Mouse (Mus musculus) hindbrain, embryonic 12.5 days (tissue): ENCODE data around the gene Pik3r3. TPM values are rescaled to one million over a fixed set of nuclear protein-coding genes. Genes with fewer than 3 reads are reported as not detected.

Experiments
- ATAC-seq: fragments of 200-750 bp; cut with Nextera tagmentation; 2 replicates; pipeline ENCODE4 v1.8.0; 2017; ENCODE audit warnings: moderate TSS enrichment; ENCODE audit not compliant: low FRiP score
- H3K27ac ChIP-seq: fragments of 300-500 bp; sonication (generic); 2 replicates; pipeline ENCODE4 v1.5.1; 2016; ENCODE audit warnings: mild to moderate bottlenecking
- H3K27me3 ChIP-seq: fragments of 300-500 bp; sonication (generic); 2 replicates; pipeline ENCODE4 v1.6.1; 2016; ENCODE audit warnings: mild to moderate bottlenecking
- H3K36me3 ChIP-seq: fragments of 300-500 bp; sonication (generic); 2 replicates; pipeline ENCODE4 v1.6.1; 2016; ENCODE audit warnings: mild to moderate bottlenecking
- H3K4me1 ChIP-seq: fragments of 300-500 bp; sonication (generic); 2 replicates; pipeline ENCODE4 v1.6.1; 2016
- H3K4me2 ChIP-seq: fragments of 300-500 bp; sonication (generic); replicated peaks from 2 replicates; pipeline ENCODE4 v1.6.1; 2016; ENCODE audit warnings: mild to moderate bottlenecking
- H3K4me3 ChIP-seq: fragments of 300-500 bp; sonication (generic); 2 replicates; pipeline ENCODE4 v1.5.1; 2016; ENCODE audit warnings: mild to moderate bottlenecking
- H3K9ac ChIP-seq: fragments of 300-500 bp; sonication (generic); 2 replicates; pipeline ENCODE4 v1.6.1; 2016; ENCODE audit warnings: mild to moderate bottlenecking, moderate library complexity
- H3K9me3 ChIP-seq: fragments of 300-500 bp; sonication (generic); replicated peaks from 2 replicates; pipeline ENCODE4 v1.6.1; 2016; ENCODE audit warnings: mild to moderate bottlenecking
- WGBS: fragments of 180-500 bp; shearing (Covaris S2); methylation state at CpG from one replicate; pipeline ENCODE4 v1.1.7; 2016; 5-methylcytosine and 5-hydroxymethylcytosine counted together
- polyA plus RNA-seq: library from polyadenylated mRNA; unstranded; fragments of >200 nt; fragmentation: Nextera tagmentation; extraction: Ambion mirVana; gene quantifications from 2 replicates; pipeline ENCODE4 v1.2.1, GENCODE M21; 2016

The Pik3r3 gene
- 108 and 113 TPM in 2 replicates for polyA plus RNA-seq

DNA sequence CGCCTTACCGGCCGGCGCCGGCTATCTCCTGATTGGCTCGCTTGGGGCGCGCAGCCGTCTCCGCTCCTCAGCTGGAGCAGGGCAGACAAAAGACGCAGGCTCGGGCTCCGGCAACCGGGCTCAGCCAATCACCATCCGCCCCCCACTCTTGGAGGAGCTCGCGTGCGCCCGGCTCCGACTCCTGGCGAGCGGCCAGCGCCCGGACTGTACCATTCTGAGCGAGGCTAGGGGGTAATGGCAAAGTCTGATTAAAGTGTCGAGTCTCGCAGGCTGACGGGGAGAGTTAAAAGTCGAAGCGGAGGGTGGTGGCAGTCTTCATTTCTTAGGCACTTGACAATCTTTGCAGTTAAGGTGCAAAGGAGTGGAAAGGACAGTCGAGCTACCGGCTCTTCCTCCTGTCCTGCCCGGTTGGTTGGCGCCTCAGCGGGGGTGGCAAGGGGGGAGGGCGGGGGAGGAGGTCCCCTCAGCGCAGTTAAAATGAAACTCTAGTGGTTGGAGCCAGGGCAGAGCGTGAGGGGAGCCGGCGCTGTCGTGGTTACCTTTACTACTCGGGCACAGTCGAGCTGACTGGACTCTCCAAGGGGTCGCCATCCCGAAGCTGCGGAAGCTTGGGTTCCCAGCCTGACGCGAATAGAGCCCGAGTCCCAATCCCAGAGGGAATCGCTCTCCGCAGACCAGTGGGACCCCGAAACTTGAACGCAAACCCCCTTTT is at the start of gene Pik3r3:
TSS of gene Pik3r3 (plus strand) at position 479 of the 712 bp plus-strand sequence.
- peaks cover 10% of the 10 kb centered on the region; the same call in 1 of the 2 replicates for H3K4me1 ChIP-seq
- under 1% methylated on average over 53 of the region's 53 CpGs for WGBS
- peak within 1 kb of the TSS; percentile 67 for H3K4me3 ChIP-seq

DNA sequence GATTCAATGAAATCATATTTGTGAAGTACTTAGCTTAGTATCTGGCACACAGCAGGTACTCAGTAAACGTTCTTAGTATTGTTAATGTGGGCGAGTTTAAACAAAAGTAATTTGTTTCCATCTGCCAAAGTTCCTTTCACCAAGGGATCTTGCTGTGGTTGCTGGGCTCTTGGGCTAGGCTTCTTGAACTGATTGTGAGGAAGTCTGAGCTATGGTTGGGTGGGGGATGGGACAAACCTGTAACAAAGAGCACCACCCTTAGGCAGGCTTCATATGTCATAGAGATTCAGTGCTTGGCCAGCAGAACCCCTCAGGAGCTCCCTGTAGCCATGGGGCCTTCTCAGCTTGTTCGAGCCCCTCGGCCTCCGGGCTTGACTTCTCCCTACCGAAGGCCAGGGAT is 48.3 kb upstream of the Pik3r3 start, which contains the start of the genes 1700042G07Rik and Gm49337:
TSS of gene 1700042G07Rik (plus strand) at position 301 of the 400 bp plus-strand sequence.
TSS of gene Gm49337 (plus strand) at position 313 of the 400 bp plus-strand sequence.
- H3K9me3 ChIP-seq: no peaks in the 10 kb centered on the region
- no peaks in the 10 kb centered on the region for H3K27me3 ChIP-seq
- 83% methylated on average over 6 of the region's 6 CpGs for WGBS
- ATAC-seq: no peak
- no peak within 1 kb of the TSS for H3K4me2 ChIP-seq
- H3K36me3 ChIP-seq: no peaks in the 10 kb centered on the region
- no peak within 1 kb of the TSS for H3K4me3 ChIP-seq
- no peak within 1 kb of the TSS for H3K9ac ChIP-seq
- no peak within 1 kb of the TSS for H3K27ac ChIP-seq
- peaks cover 20% of the 10 kb centered on the region for H3K4me1 ChIP-seq

More for the DNA sequence above, at the start of gene Pik3r3:
- H3K27me3 ChIP-seq: no peaks in the 10 kb centered on the region
- no peaks in the 10 kb centered on the region for H3K9me3 ChIP-seq
- peak; percentile 100 for ATAC-seq
- H3K4me2 ChIP-seq: peak within 1 kb of the TSS; percentile 71
- peak within 1 kb of the TSS; percentile 100 for H3K27ac ChIP-seq
- H3K9ac ChIP-seq: peak within 1 kb of the TSS; percentile 93
- no peaks in the 10 kb centered on the region for H3K36me3 ChIP-seq

DNA sequence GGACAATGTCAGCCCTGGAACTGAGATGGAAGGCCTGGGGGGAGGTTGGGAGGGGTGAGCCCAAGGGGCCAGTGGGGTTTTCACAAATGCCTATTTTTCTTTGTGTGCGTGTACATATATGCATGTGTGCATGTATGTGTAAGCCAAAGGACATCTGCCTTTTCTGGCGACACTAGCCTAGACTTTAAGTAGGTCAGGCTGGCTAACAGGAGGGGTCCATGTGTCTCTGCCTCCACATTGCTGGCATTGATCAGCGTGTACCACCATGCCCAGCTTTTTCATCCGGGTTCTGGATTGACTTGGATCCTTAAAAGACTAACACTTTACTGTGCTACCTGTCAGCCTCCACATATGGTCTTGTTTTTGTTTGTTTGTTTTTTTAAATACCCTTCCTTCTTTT is 47.7 kb upstream of the Pik3r3 start:
- Histone ChIP-seq H3K27me3 (no peaks in the 10 kb centered on the region), H3K4me3 (no peak overlapping the region), H3K27ac (no peak overlapping the region), H3K36me3 (no peaks in the 10 kb centered on the region), H3K9ac (no peak overlapping the region), H3K4me1 (peaks cover 20% of the 10 kb centered on the region), H3K9me3 (no peaks in the 10 kb centered on the region), H3K4me2 (no peak overlapping the region)
- 82% methylated on average over 4 of the region's 4 CpGs for WGBS
- no peak for ATAC-seq

DNA sequence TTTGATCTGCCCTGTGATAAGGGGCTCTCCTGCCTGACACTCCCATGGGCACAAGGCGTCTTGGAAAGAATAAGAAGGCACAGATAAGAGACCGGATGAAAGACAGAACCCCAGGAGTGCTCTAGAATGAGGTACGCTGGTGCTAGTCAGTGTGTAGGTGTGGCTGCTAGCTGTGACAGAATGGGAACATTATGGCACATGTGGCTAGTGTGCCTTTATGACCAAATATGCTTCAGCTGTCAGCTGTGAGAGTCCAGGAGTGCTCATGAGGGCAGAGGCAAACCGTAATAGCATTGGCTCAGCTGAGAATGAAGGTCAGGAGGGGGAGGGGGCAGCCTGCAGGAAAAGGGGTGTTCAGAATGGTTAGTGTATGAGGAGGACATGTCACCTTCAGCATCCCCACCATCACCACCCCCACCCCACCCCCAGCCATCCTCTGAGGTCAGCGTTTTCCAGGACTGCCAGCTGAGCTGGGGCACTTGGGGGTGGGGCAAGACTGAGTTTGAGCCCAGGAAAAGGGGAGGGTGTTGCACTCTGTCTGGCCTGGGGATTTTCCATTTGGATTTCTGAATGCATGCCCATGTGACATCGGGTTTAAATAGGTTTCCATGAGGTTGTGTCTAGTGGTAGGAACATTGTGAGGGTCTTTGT is 46.8 kb upstream of the Pik3r3 start:
- Histone ChIP-seq H3K27ac (no peak overlapping the region), H3K4me3 (no peak overlapping the region), H3K9ac (0 out of 2 replicates have a peak overlapping the region, but pooled peaks have one; percentile 32), H3K9me3 (no peaks in the 10 kb centered on the region), H3K4me1 (peaks cover 20% of the 10 kb centered on the region), H3K36me3 (no peaks in the 10 kb centered on the region), H3K27me3 (no peaks in the 10 kb centered on the region), H3K4me2 (no peak overlapping the region)
- ATAC-seq: no peak
- WGBS: 48% methylated on average over 6 of the region's 6 CpGs

DNA sequence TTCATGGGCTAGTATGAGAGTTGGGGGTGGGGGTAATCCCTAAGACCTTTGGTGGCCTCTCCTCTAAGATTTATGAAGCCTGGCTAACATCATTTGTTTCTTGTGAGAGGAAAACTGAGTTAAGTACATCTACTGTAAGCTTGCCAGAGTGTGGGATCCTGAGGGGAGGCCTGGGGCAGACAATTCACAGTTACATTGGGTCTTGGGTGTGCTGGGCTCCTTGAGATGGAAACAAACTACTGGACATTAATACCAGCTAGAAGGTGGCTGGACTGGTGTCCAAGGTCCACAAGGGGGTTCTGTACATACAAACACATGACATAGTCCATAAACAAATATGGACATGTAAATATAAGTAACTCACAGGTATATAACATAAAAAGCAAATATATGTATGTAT is 46.3 kb upstream of the Pik3r3 start:
- no peak overlapping the region for H3K4me3 ChIP-seq
- no peak for ATAC-seq
- H3K27me3 ChIP-seq: no peaks in the 10 kb centered on the region
- peaks cover 20% of the 10 kb centered on the region for H3K4me1 ChIP-seq
- H3K9me3 ChIP-seq: no peaks in the 10 kb centered on the region
- no peak overlapping the region for H3K4me2 ChIP-seq
- no peak overlapping the region for H3K27ac ChIP-seq
- H3K36me3 ChIP-seq: no peaks in the 10 kb centered on the region
- no peak overlapping the region for H3K9ac ChIP-seq

DNA sequence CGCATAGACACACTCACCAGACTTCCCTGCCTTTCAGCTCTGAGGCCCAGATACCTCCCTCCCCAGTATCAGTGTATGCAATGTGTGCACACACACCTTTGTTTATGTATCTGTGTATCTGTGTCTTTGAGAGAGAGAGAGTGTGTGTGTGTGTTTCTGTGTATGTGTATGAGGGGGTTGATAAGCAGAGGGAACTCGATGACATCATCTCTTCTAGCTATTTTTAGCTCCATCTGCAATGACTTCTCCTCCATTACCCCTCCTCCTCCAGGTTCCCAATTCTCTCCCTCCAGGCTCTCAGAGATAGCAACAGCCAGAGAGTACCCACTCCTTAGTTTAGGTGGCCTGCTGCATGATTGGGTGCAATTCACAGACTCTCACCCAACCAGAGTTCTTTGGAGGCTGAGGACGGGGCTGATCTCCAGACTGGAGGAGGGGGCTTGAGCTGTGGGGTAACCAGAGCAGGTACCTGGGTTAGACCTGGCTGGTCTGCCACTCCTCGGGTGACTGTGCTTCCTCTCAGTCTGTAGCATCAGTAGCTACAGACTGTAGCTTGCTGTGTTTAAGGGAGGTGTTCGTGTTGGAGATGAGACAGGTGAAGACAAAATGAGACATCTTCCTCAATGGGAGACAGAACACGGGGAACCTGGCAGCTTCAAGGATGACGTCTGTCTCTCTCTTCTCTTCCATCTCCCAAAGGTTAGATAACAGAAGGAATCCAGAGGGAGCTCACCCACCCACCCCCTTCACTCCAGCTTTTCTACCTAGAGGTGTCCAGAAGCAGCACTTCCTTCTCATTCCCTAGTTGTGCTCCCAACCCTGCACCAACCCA is 45.5 kb upstream of the Pik3r3 start:
- 71% methylated on average over 7 of the region's 7 CpGs for WGBS
- Histone ChIP-seq H3K4me3 (no peak overlapping the region), H3K4me2 (no peak overlapping the region), H3K9me3 (no peaks in the 10 kb centered on the region), H3K9ac (no peak overlapping the region), H3K27ac (peak overlapping the region; percentile 19; the same call in 1 of the 2 replicates), H3K27me3 (no peaks in the 10 kb centered on the region), H3K4me1 (peaks cover 20% of the 10 kb centered on the region), H3K36me3 (no peaks in the 10 kb centered on the region)
- ATAC-seq: no peak

DNA sequence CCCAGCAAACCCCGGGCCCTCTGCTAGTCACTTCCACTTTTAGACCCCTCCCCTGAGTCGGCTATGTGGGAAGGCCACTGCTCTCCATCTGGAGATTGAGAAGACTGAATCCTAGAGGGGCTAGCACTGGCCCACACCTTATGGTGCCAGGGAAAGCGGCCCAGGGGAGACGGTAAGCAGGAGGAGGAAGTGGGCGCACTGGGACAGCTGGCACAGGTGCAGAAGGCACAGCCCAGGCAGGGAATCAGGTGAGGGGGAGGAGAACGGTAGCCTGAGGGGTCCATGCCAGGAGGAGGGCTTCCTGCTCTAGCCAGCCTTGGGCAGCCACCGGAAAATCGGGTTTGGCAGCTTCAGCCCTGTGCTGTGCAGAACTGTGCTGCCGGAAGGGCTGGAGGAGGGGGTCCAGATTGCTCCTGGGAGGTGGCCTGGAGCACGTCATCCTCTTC is 44.9 kb upstream of the Pik3r3 start:
- peaks cover 20% of the 10 kb centered on the region for H3K4me1 ChIP-seq
- H3K4me3 ChIP-seq: no peak overlapping the region
- H3K27ac ChIP-seq: peak overlapping the region; percentile 19; the same call in 1 of the 2 replicates
- peak overlapping the region; percentile 17 for H3K4me2 ChIP-seq
- H3K27me3 ChIP-seq: no peaks in the 10 kb centered on the region
- peak; percentile 74 for ATAC-seq
- WGBS: 34% methylated on average over 10 of the region's 10 CpGs
- H3K9me3 ChIP-seq: no peaks in the 10 kb centered on the region
- H3K9ac ChIP-seq: no peak overlapping the region
- H3K36me3 ChIP-seq: no peaks in the 10 kb centered on the region

DNA sequence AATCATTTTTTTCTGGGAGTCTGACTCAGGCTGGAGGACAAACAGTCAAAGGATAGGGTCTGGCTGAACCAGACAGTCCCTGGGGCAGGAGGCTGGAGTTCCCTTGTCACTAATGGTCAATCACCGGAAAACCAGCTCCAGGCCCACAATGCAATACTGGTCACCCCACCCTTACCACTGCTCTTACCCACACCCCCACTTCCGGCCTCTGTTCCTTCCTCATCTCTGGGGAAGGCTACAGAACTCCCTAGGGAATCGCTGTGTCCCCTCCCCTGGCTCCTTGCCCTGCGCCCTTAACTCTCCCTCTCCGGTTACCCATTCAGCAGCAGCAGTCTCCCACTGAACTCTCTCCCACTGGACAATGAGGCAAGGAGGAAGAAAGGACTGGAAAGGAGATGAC is 44.3 kb upstream of the Pik3r3 start:
- 29% methylated on average over 5 of the region's 5 CpGs for WGBS
- no peak for ATAC-seq
- 0 out of 2 replicates have a peak overlapping the region, but pooled peaks have one; percentile 2 for H3K4me2 ChIP-seq
- H3K36me3 ChIP-seq: no peaks in the 10 kb centered on the region
- H3K27ac ChIP-seq: no peak overlapping the region
- peaks cover 20% of the 10 kb centered on the region for H3K4me1 ChIP-seq
- no peaks in the 10 kb centered on the region for H3K9me3 ChIP-seq
- H3K4me3 ChIP-seq: no peak overlapping the region
- no peaks in the 10 kb centered on the region for H3K27me3 ChIP-seq
- no peak overlapping the region for H3K9ac ChIP-seq

DNA sequence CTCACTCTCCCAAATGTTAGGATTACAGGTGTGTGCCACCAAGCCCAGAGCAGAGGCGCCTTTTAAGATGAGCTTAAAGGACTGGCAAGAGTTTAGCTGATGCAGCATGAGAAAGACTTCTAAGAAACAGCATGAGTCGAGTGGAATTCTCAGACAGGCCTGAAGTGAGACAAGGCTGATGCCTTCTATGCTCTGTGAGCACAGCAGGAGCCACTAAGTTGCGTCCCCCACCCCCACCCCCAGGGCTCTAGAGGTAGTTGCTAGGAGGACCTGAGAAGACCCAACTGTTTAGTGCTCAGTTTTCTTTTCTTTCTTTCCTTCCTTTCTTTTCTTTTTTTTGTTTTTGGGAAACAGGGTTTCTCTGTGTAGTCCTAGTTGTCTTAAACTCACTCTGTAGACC is 39.3 kb upstream of the Pik3r3 start:
- Histone ChIP-seq H3K27ac (no peak overlapping the region), H3K4me1 (peaks cover 10% of the 10 kb centered on the region; the same call in 1 of the 2 replicates), H3K4me2 (no peak overlapping the region), H3K9me3 (no peaks in the 10 kb centered on the region), H3K9ac (no peak overlapping the region), H3K27me3 (no peaks in the 10 kb centered on the region), H3K4me3 (no peak overlapping the region), H3K36me3 (no peaks in the 10 kb centered on the region)
- ATAC-seq: no peak
- 30% methylated on average over 3 of the region's 3 CpGs for WGBS

DNA sequence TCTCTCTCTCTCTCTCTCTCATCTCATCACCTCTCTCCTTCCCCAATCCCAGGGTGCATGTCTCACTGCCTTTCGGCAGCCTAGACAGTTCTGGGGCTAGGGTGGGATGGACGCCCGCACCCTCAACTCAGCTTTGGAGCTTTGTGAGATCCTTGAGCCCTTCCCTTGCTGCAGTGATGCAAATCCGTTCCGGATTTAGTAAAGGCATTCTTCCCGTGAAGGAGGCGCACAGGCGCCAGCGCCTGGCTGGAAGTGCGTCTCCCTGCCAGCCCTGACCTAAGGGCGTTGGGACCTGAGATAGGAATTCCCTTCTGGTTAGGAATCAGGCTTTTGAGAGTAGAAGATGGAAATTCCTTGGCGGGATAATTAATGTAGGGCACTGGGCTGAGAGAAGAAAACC is 38.7 kb upstream of the Pik3r3 start:
- peaks cover 7% of the 10 kb centered on the region; the same call in 1 of the 2 replicates for H3K4me1 ChIP-seq

DNA sequence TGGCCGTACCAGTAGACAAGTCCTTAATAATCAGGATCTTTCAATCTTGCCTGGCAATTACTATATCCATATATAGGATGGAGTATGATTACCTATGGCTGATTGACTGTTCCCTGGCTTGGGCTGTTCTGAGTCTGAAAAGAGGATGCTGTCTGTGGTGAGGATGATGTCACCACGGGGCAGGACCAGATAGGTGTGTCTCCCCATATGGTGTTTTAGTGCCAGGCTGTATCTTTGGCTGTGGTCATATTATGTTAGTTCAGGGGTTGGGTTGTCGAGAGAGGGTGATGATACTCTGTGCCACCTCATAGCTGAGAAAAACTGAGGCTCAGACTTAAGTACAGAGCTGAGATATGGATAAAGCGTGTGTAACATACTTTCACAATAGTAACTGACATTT is 36.3 kb upstream of the Pik3r3 start:
- Histone ChIP-seq H3K9ac (no peak overlapping the region), H3K27me3 (no peaks in the 10 kb centered on the region), H3K9me3 (no peaks in the 10 kb centered on the region), H3K27ac (no peak overlapping the region), H3K4me3 (no peak overlapping the region), H3K4me1 (peaks cover 7% of the 10 kb centered on the region; the same call in 1 of the 2 replicates), H3K36me3 (no peaks in the 10 kb centered on the region), H3K4me2 (no peak overlapping the region)
- 92% methylated on average over 4 of the region's 4 CpGs for WGBS
- ATAC-seq: no peak

More for the DNA sequence above, 38.7 kb upstream of the Pik3r3 start:
- WGBS: 4% methylated on average over 12 of the region's 12 CpGs
- H3K9me3 ChIP-seq: no peaks in the 10 kb centered on the region
- peak overlapping the region; percentile 35 for H3K4me2 ChIP-seq
- no peak overlapping the region for H3K27ac ChIP-seq
- H3K9ac ChIP-seq: peak overlapping the region; percentile 32; the same call in 1 of the 2 replicates
- H3K36me3 ChIP-seq: no peaks in the 10 kb centered on the region
- 0 out of 2 replicates have a peak overlapping the region, but pooled peaks have one; percentile 0 for H3K4me3 ChIP-seq
- no peak for ATAC-seq
- H3K27me3 ChIP-seq: no peaks in the 10 kb centered on the region
